Mouse (Mus musculus) stomach, embryonic 16.5 days (tissue): ENCODE measurements around the gene Cmtm8. TPM values are rescaled to one million over a fixed set of nuclear protein-coding genes. Genes with fewer than 3 reads are reported as not detected.
A peak's percentile ranks its signal among the peaks of the same experiment; 100 is the strongest.

Experiments used
- ATAC-seq: fragments of 200-750 bp; cut with Nextera tagmentation; 2 replicates; pipeline ENCODE4 v1.8.0; 2017; ENCODE audit warnings: moderate number of reproducible peaks, moderate TSS enrichment; ENCODE audit not compliant: insufficient read depth, low FRiP score
- H3K27ac ChIP-seq: fragments of 300-500 bp; sonication (generic); 2 replicates; pipeline ENCODE4 v1.5.1; 2014; ENCODE audit warnings: low read length
- H3K27me3 ChIP-seq: fragments of 300-500 bp; sonication (generic); 2 replicates; pipeline ENCODE4 v1.6.1; 2014; ENCODE audit warnings: low read length, control low read depth, mixed read lengths; ENCODE audit not compliant: control insufficient read depth, insufficient read depth
- H3K36me3 ChIP-seq: fragments of 300-500 bp; sonication (generic); 2 replicates; pipeline ENCODE4 v1.6.1; 2014; ENCODE audit warnings: low read length; ENCODE audit not compliant: control insufficient read depth, insufficient read depth
- H3K4me1 ChIP-seq: fragments of 300-500 bp; sonication (generic); 2 replicates; pipeline ENCODE4 v1.6.1; 2014; ENCODE audit warnings: low read length, control low read depth, mixed read lengths; ENCODE audit not compliant: control insufficient read depth, insufficient read depth
- H3K4me2 ChIP-seq: fragments of 300-500 bp; sonication (generic); 2 replicates; pipeline ENCODE4 v1.6.1; 2014; ENCODE audit warnings: low read depth, low read length, mixed read lengths
- H3K4me3 ChIP-seq: fragments of 300-500 bp; sonication (generic); replicated peaks from 2 replicates; pipeline ENCODE4 v1.5.1; 2014; ENCODE audit warnings: mild to moderate bottlenecking, low read length
- H3K9ac ChIP-seq: fragments of 300-500 bp; sonication (generic); 2 replicates; pipeline ENCODE4 v1.6.1; 2014; ENCODE audit warnings: low read length
- H3K9me3 ChIP-seq: fragments of 300-500 bp; sonication (generic); replicated peaks from 2 replicates; pipeline ENCODE4 v1.6.1; 2016; ENCODE audit warnings: low read length, control low read depth; ENCODE audit not compliant: control insufficient read depth
- WGBS: fragments of 180-500 bp; shearing (Covaris S2); extraction: QIAGEN DNeasy Blood & Tissue Kit; methylation state at CpG from one replicate; pipeline ENCODE4 v1.1.7; 2014; 5-methylcytosine and 5-hydroxymethylcytosine counted together
- polyA plus RNA-seq: library from polyadenylated mRNA; unstranded; fragments of >200 nt; fragmentation: Nextera tagmentation; extraction: Ambion mirVana; gene quantifications from 2 replicates; pipeline ENCODE4 v1.2.1, GENCODE M21; 2015

Gene Cmtm8
- polyA plus RNA-seq, 1 experiment from 2014 or later = 59.5 TPM

DNA sequence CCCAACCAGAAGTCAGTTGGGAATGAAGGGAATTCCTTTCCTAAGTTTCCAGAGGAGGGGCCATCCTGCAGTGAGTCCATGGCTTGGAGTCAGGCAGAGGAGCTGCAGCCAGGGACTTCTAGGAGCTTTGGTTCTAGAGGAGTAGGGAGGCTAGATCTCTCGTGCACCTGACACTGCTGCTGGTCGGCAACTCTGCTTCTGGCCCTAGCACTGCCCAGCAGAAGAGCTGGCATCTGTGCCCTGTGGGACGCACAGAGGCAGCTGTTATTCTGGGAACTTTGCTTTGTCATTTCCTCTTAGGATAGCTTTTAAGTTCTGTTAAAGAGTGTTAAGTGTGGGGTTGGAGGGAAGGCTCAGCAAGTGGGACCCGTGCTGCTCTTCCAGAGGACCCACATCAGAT, 98.3 kb downstream of the Cmtm8 start:
- peaks cover 13% of the 10 kb centered on the region for H3K36me3 ChIP-seq
- no peak overlapping the region for H3K27ac ChIP-seq
- H3K9ac ChIP-seq = no peak overlapping the region
- H3K4me2 ChIP-seq = no peak overlapping the region
- 79% methylated on average over 4 of the region's 4 CpGs for WGBS
- H3K4me1 ChIP-seq = peaks cover 5% of the 10 kb centered on the region; the same call in 1 of the 2 replicates
- H3K27me3 ChIP-seq = no peaks in the 10 kb centered on the region
- H3K4me3 ChIP-seq = no peak overlapping the region
- ATAC-seq = no peak
- no peaks in the 10 kb centered on the region for H3K9me3 ChIP-seq

DNA sequence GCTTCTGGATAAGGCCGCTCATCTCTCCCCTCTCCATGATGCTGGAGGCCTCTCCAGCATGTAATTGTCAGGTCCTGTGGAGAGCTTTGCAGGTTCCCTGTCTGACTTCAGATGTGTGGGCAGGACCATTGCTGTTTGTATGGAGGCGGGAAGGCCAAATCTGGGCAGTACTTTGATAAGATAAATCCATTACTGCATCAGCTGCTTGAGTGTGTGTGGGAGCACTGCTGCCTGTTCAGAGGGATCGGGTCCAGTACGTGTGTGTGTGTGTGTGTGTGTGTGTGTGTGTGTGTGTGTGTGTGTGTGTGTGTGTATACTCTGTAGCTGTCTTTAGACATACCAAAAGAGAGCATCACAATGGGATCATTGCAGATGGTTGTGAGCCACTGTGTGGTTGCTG, 98.8 kb downstream of the Cmtm8 start:
- H3K36me3 ChIP-seq = peaks cover 13% of the 10 kb centered on the region
- 57% methylated on average over 4 of the region's 4 CpGs for WGBS
- no peaks in the 10 kb centered on the region for H3K27me3 ChIP-seq
- H3K9ac ChIP-seq = no peak overlapping the region
- no peak overlapping the region for H3K27ac ChIP-seq
- H3K4me2 ChIP-seq = no peak overlapping the region
- no peak for ATAC-seq
- H3K4me1 ChIP-seq = peaks cover 5% of the 10 kb centered on the region; the same call in 1 of the 2 replicates
- no peak overlapping the region for H3K4me3 ChIP-seq
- H3K9me3 ChIP-seq = no peaks in the 10 kb centered on the region

DNA sequence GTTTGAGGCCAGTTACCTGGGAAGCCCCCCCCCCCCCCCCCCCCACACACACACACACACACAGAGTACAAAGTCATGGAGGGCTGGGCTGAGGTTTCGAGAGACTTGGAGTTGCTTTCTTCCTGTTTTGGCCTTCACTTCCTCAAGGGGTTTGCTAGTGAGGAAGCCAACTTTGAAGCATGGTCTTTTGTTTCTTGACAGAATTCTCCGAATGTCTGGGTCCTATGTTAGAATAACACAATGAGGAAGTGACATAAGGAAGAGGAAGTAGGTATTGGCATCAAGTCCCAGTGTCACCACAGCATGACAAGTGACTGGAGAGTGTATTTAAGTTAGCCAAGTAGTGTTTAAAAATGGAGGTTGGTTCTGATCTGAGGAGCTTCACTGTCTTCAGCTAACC, 101.2 kb downstream of the Cmtm8 start:
- no peak overlapping the region for H3K4me3 ChIP-seq
- H3K27me3 ChIP-seq = no peaks in the 10 kb centered on the region
- peaks cover 9% of the 10 kb centered on the region for H3K36me3 ChIP-seq
- H3K27ac ChIP-seq = no peak overlapping the region
- 82% methylated on average over 2 of the region's 2 CpGs for WGBS
- H3K4me2 ChIP-seq = no peak overlapping the region
- no peak overlapping the region for H3K9ac ChIP-seq
- no peak for ATAC-seq
- peaks cover 5% of the 10 kb centered on the region; the same call in 1 of the 2 replicates for H3K4me1 ChIP-seq
- no peaks in the 10 kb centered on the region for H3K9me3 ChIP-seq

DNA sequence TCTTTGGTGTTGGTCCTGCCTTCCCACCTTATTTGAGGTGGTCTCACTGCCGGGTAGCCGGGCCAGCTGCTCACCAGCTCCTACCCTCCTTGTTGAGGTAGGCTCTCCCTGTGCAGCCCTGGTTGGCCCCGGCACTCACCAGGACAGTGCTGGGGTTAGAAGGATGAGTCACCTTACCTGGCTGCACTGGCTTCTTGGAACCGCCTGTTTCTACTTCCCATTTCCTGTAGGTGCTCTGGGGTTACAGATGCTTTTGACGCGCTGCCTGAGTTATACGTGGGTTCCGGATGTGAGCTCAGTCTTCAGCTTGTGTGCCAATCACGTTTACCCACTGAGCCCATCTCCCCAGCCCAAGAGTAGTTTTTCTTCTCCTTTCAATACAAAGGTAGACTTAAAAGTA, 103.6 kb downstream of the Cmtm8 start:
- H3K9me3 ChIP-seq = no peaks in the 10 kb centered on the region
- H3K4me2 ChIP-seq = no peak overlapping the region
- H3K27me3 ChIP-seq = no peaks in the 10 kb centered on the region
- no peak overlapping the region for H3K4me3 ChIP-seq
- H3K4me1 ChIP-seq = peaks cover 15% of the 10 kb centered on the region
- peak; percentile 46; the same call in 1 of the 2 replicates for ATAC-seq
- WGBS = 77% methylated on average over 9 of the region's 9 CpGs
- no peak overlapping the region for H3K9ac ChIP-seq
- H3K36me3 ChIP-seq = no peaks in the 10 kb centered on the region
- no peak overlapping the region; the same call in 1 of the 2 replicates for H3K27ac ChIP-seq

Other genes with a start within 250 kb of the Cmtm8 start
- gene Cnot10, start 204.0 kb downstream of the Cmtm8 start, polyA plus RNA-seq = 54.6 and 57.8 TPM in 2 replicates
- gene Dync1li1, start 155.4 kb downstream of the Cmtm8 start, polyA plus RNA-seq = 45.2 and 53.0 TPM in 2 replicates
- 71.8 and 81.0 TPM in 2 replicates for gene Cmtm6, start 113.0 kb downstream of the Cmtm8 start, polyA plus RNA-seq
- gene Cmtm7, start 62.3 kb downstream of the Cmtm8 start, polyA plus RNA-seq = 87.2 and 95.6 TPM in 2 replicates
- gene Gpd1l, start 89.8 kb upstream of the Cmtm8 start, polyA plus RNA-seq = 18.7 and 20.2 TPM in 2 replicates
- 0.95 and 1.4 TPM in 2 replicates for gene Osbpl10, start 134.4 kb upstream of the Cmtm8 start, polyA plus RNA-seq
- 421 and 444 TPM in 2 replicates for gene Rps27rt, start 138.6 kb upstream of the Cmtm8 start, polyA plus RNA-seq